Mouse (Mus musculus) heart, embryonic 14.5 days (tissue): ENCODE results near the gene Cdh15. TPM values are rescaled to one million over a fixed set of nuclear protein-coding genes. Genes with fewer than 3 reads are reported as not detected.
A peak's percentile ranks its signal among the peaks of the same experiment; 100 is the strongest.

Experiments
- ATAC-seq: fragments of 200-750 bp; cut with Nextera tagmentation; 2 replicates; pipeline ENCODE4 v1.8.0; 2017; ENCODE audit warnings: low read depth, moderate TSS enrichment; ENCODE audit not compliant: insufficient number of reproducible peaks, insufficient read depth, low FRiP score
- H3K27ac ChIP-seq, 2 experiments: fragments of 200-500 bp in 1 of 2; fragments of 300-500 bp in 1 of 2; sonication (generic) in 1 of 2; replicated peaks in 1 of 2; 2 replicates each; pipeline ENCODE4 v1.5.1; 2012 to 2014; ENCODE audit warnings: low read depth in 2 of 2, low read length in 2 of 2, control low read depth in 1 of 2, mild to moderate bottlenecking in 1 of 2, mixed read lengths in 1 of 2; ENCODE audit not compliant: control insufficient read depth in 1 of 2, insufficient read depth in 1 of 2
- H3K27me3 ChIP-seq: fragments of 300-500 bp; sonication (generic); 2 replicates; pipeline ENCODE4 v1.6.1; 2014; ENCODE audit warnings: mild to moderate bottlenecking, low read length, control low read depth; ENCODE audit not compliant: control insufficient read depth, insufficient read depth
- H3K36me3 ChIP-seq: fragments of 300-500 bp; sonication (generic); 2 replicates; pipeline ENCODE4 v1.6.1; 2014; ENCODE audit warnings: mild to moderate bottlenecking, control low read depth, low read length, mixed read lengths; ENCODE audit not compliant: control insufficient read depth, insufficient read depth
- H3K4me1 ChIP-seq, 2 experiments: fragments of 200-500 bp in 1 of 2; fragments of 300-500 bp in 1 of 2; sonication (generic) in 1 of 2; 2 replicates each; pipeline ENCODE4 v1.6.1; 2012 to 2014; ENCODE audit warnings: low read length in 2 of 2, control low read depth in 1 of 2, mixed read lengths in 1 of 2; ENCODE audit not compliant: control insufficient read depth in 2 of 2, insufficient read depth in 2 of 2
- H3K4me2 ChIP-seq: fragments of 300-500 bp; sonication (generic); 2 replicates; pipeline ENCODE4 v1.6.1; 2014; ENCODE audit warnings: mild to moderate bottlenecking, low read length
- H3K4me3 ChIP-seq, 2 experiments: fragments of 200-500 bp in 1 of 2; fragments of 300-500 bp in 1 of 2; sonication (generic) in 1 of 2; 2 replicates each; pipeline ENCODE4 v1.5.1; 2012 to 2014; ENCODE audit warnings: low read length in 2 of 2, mild to moderate bottlenecking in 2 of 2, control low read depth in 1 of 2, low read depth in 1 of 2, moderate library complexity in 1 of 2; ENCODE audit not compliant: control insufficient read depth in 1 of 2, insufficient read depth in 1 of 2
- H3K9ac ChIP-seq: fragments of 300-500 bp; sonication (generic); 2 replicates; pipeline ENCODE4 v1.6.1; 2014; ENCODE audit warnings: mild to moderate bottlenecking, low read length
- H3K9me3 ChIP-seq: fragments of 300-500 bp; sonication (generic); 2 replicates; pipeline ENCODE4 v1.6.1; 2016; ENCODE audit warnings: low read length, control low read depth; ENCODE audit not compliant: control insufficient read depth
- WGBS: fragments of 180-500 bp; shearing (Covaris S2); extraction: QIAGEN DNeasy Blood & Tissue Kit; methylation state at CpG from one replicate; pipeline ENCODE4 v1.1.7; 2014; 5-methylcytosine and 5-hydroxymethylcytosine counted together
- polyA plus RNA-seq: library from polyadenylated mRNA; unstranded; fragments of >200 nt; fragmentation: Nextera tagmentation; extraction: Ambion mirVana; gene quantifications from 2 replicates; pipeline ENCODE4 v1.2.1, GENCODE M21; 2014

Gene Cdh15
- polyA plus RNA-seq, 1 experiment from 2014 or later: 0.19 TPM

GRCm38 (mm10) chr8:122812610-122813250 is 35.0 kb upstream of the Cdh15 start:
- WGBS: 67% methylated on average over 14 of the region's 14 CpGs
- Histone ChIP-seq H3K4me3 (no peak overlapping the region), H3K27me3 (no peaks in the 10 kb centered on the region), H3K9me3 (no peaks in the 10 kb centered on the region), H3K4me1 (peaks cover 0 to 5% of the 10 kb centered on the region in 2 experiments; a peak in 1 of 4 replicates), H3K4me2 (no peak overlapping the region), H3K36me3 (peaks cover 32% of the 10 kb centered on the region), H3K9ac (no peak overlapping the region), H3K27ac (no peak overlapping the region)
- ATAC-seq: no peak

- Histone ChIP-seq H3K27ac (no peak overlapping the region), H3K9me3 (no peaks in the 10 kb centered on the region), H3K9ac (peak overlapping the region; percentile 11; the same call in 1 of the 2 replicates), H3K4me1 (peaks cover 0 to 6% of the 10 kb centered on the region in 2 experiments; a peak in 1 of 4 replicates), H3K36me3 (peaks cover 32% of the 10 kb centered on the region), H3K4me3 (no peak overlapping the region), H3K27me3 (no peaks in the 10 kb centered on the region), H3K4me2 (no peak overlapping the region)
- no peak for ATAC-seq
- 36% methylated on average over 7 of the region's 7 CpGs for WGBS
Measured at GRCm38 (mm10) chr8:122814608-122815007, 33.2 kb upstream of the Cdh15 start.

GRCm38 (mm10) chr8:122816965-122817364 is 30.8 kb upstream of the Cdh15 start:
- H3K9ac ChIP-seq: no peak overlapping the region
- no peak overlapping the region for H3K27ac ChIP-seq
- no peak overlapping the region for H3K4me2 ChIP-seq
- no peak overlapping the region for H3K4me3 ChIP-seq
- H3K27me3 ChIP-seq: no peaks in the 10 kb centered on the region
- peaks cover 22% of the 10 kb centered on the region for H3K36me3 ChIP-seq
- H3K9me3 ChIP-seq: no peaks in the 10 kb centered on the region
- H3K4me1 ChIP-seq: peaks cover 0 to 6% of the 10 kb centered on the region in 2 experiments; a peak in 1 of 4 replicates
- WGBS: 82% methylated on average over 6 of the region's 6 CpGs
- ATAC-seq: no peak

GRCm38 (mm10) chr8:122817724-122818496 is 29.9 kb upstream of the Cdh15 start:
- no peak overlapping the region for H3K27ac ChIP-seq
- H3K4me1 ChIP-seq: peaks cover 0 to 6% of the 10 kb centered on the region in 2 experiments; a peak in 1 of 4 replicates
- H3K4me3 ChIP-seq: no peak overlapping the region
- no peaks in the 10 kb centered on the region for H3K27me3 ChIP-seq
- no peaks in the 10 kb centered on the region for H3K9me3 ChIP-seq
- ATAC-seq: no peak
- H3K36me3 ChIP-seq: peaks cover 20% of the 10 kb centered on the region
- no peak overlapping the region for H3K4me2 ChIP-seq
- WGBS: 46% methylated on average over 13 of the region's 13 CpGs
- H3K9ac ChIP-seq: no peak overlapping the region

- H3K4me3 ChIP-seq: no peak overlapping the region
- H3K27me3 ChIP-seq: no peaks in the 10 kb centered on the region
- no peak overlapping the region for H3K4me2 ChIP-seq
- no peak for ATAC-seq
- H3K9me3 ChIP-seq: no peaks in the 10 kb centered on the region
- H3K4me1 ChIP-seq: peaks cover 0 to 3% of the 10 kb centered on the region in 2 experiments; a peak in 1 of 4 replicates
- H3K36me3 ChIP-seq: peaks cover 8% of the 10 kb centered on the region; the same call in 1 of the 2 replicates
- no peak overlapping the region for H3K27ac ChIP-seq
- no peak overlapping the region for H3K9ac ChIP-seq
- WGBS: 72% methylated on average over 11 of the region's 11 CpGs
Measured at GRCm38 (mm10) chr8:122819776-122820175, 28.0 kb upstream of the Cdh15 start.

GRCm38 (mm10) chr8:122824571-122824970 is 23.2 kb upstream of the Cdh15 start:
- WGBS: 37% methylated on average over 5 of the region's 5 CpGs
- Histone ChIP-seq H3K27ac (no peak overlapping the region), H3K4me2 (no peak overlapping the region), H3K4me1 (0 out of 4 replicates have a peak, but pooled peaks cover 0 to 2% of the 10 kb centered on the region in 2 experiments), H3K9ac (no peak overlapping the region), H3K4me3 (no peak overlapping the region), H3K9me3 (no peaks in the 10 kb centered on the region), H3K36me3 (no peaks in the 10 kb centered on the region), H3K27me3 (no peaks in the 10 kb centered on the region)
- ATAC-seq: no peak

- WGBS: 72% methylated on average over 9 of the region's 9 CpGs
- Histone ChIP-seq H3K9ac (no peak overlapping the region), H3K36me3 (no peaks in the 10 kb centered on the region)
Measured at GRCm38 (mm10) chr8:122824986-122825385, 22.8 kb upstream of the Cdh15 start.

More at GRCm38 (mm10) chr8:122824986-122825385, 22.8 kb upstream of the Cdh15 start:
- Histone ChIP-seq H3K9me3 (no peaks in the 10 kb centered on the region), H3K4me2 (no peak overlapping the region), H3K27ac (no peak overlapping the region), H3K4me1 (0 out of 4 replicates have a peak, but pooled peaks cover 0 to 2% of the 10 kb centered on the region in 2 experiments), H3K27me3 (no peaks in the 10 kb centered on the region), H3K4me3 (no peak overlapping the region)
- ATAC-seq: no peak
